Mouse (Mus musculus): Measurements from ENCODE around the gene Gaa. TPM values are rescaled to one million over a fixed set of nuclear protein-coding genes. Genes with fewer than 3 reads are reported as not detected.

Gene Gaa
- total RNA-seq (2023), result 10 to 100 TPM; 32.8 to 39.3 TPM

GRCm38 (mm10) chr11:119267768-119268556 lies at the start of gene Gaa:
Gaa (plus strand) TSS chr11:119267887.

DNA sequence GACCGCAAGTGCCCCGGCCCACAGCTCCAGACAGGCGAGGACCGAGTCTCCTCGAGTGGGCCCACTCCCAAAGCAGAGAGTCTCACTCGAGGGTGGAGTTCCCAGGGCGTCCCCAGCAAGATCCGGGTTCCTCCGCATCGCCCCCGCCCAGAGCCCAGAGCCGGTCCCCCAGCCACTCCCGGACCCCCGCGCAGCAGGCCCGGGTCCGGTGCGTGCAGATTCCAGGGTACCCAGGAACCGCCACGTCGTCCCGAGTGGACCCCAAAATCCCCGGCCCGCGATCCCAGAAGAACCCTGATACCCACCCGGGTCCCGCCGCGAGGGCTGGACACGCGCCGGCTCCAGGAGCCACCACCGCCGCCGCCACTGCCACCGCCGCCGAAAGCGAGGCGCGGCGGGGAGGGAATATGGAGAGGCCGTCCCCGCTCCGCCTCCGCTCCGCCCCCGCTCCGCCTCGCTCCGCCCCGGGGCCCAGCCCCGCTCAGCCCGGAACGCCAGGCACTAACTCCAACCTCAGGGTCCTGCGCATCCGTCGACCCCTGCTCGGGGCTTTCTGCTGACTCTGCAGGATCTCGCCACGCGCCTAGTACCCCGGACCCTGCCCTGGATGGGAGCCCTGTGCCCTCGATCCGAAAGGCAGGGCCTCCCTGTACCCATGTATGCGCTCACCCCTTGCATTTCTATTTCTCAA lies 39.5 kb upstream of the Gaa start, which contains the start of the genes Tbc1d16 and Ccdc40:
Gene Tbc1d16 (minus strand): TSS at position 409 of the 691 bp plus-strand sequence.
Gene Ccdc40 (plus strand): TSS at position 482 of the 691 bp plus-strand sequence.

DNA sequence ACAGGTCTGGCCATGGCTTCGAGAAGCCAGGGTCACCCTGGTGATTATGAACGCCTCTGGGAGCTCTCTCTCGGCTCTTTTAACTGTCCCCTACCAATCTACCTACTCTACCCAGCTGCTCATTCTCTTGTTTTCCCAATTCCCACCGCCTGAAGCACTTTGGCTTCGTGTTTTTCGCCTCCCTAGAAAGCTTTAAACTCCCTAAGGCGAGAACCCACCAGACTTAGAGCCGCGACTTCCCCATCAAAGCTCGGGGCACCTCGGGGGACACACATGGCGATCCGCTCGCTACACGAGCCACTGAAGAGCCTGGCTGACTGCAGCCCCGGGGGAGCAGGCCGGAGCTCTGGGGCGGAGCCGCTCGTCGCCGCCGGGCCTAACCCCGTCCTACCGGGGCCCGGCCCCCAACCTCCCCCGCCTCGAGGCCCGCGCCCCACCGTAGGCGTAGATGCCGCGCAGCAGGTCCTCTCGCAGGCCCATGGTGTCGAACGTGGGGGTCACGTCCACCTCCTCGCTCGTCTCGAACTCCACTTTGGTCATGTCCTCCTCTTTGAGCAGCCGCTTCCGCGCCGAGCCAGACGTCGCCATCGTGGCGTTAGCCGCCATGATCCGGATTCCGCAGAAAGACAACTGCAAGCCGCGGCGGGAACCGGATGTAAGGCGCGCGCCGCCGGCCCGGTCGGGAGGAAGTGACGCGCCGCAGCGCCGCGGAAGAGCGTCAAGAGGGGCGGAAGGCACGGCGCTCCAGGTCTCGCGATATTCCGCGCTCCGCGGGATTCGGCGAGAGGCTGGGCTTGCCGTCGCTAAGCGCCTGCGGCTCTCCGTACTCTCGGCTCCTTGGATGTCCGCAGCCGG lies 31.9 kb downstream of the Gaa start, which contains the start of gene Eif4a3:
Gene Eif4a3 (minus strand): TSS at position 699 of the 855 bp plus-strand sequence.

DNA sequence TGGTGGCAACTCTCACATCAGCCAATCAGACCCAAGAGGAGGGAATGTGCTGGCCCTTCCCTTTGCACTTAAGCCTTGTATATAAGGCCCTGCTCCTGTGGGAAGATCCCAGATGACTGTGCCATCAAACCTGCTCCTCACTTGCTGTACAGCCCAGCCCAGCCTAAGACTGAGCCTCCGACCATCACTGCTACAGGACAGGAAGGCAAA lies 39.9 kb downstream of the Gaa start, which contains the start of gene Card14:
Gene Card14 (plus strand): TSS at position 111 of the 210 bp plus-strand sequence.

Other genes with a start within 250 kb of the Gaa start
- 1 to 10 TPM; 1.4 to 1.8 TPM for gene Cbx2, start 244.9 kb upstream of the Gaa start, total RNA-seq (2023)
- gene Cbx8, start 226.9 kb upstream of the Gaa start, total RNA-seq (2023), result 10 to 100 TPM; 13.5 to 16.1 TPM
- 10 to 100 TPM; 57.1 to 62.3 TPM for gene Cbx4, start 181.7 kb upstream of the Gaa start, total RNA-seq (2023)
- 1 to 10 TPM in 1 of 2 experiments, under 1 TPM in 1; 0.95 to 1.1 TPM for gene Tbc1d16, start 39.4 kb upstream of the Gaa start, total RNA-seq (2023)
- gene Ccdc40, start 39.3 kb upstream of the Gaa start, total RNA-seq (2023), result under 1 TPM; 0.26 to 1.00 TPM
- gene Eif4a3, start 32.2 kb downstream of the Gaa start, total RNA-seq (2023), result 100 to 1,000 TPM; 125 to 137 TPM
- not detected for gene Card14, start 39.9 kb downstream of the Gaa start, total RNA-seq (2023)
- 10 to 100 TPM; 11.5 to 14.2 TPM for gene Sgsh, start 87.6 kb downstream of the Gaa start, total RNA-seq (2023)
- gene Slc26a11, start 87.7 kb downstream of the Gaa start, total RNA-seq (2023), result 1 to 10 TPM; 6.1 to 8.8 TPM
- gene Rnf213, start 125.2 kb downstream of the Gaa start, total RNA-seq (2023), result 10 to 100 TPM; 49.8 to 56.9 TPM
- 10 to 100 TPM; 12.0 to 13.8 TPM for gene Endov, start 223.5 kb downstream of the Gaa start, total RNA-seq (2023)